Mouse (Mus musculus) adrenal gland, adult 2 months (tissue): ENCODE measurements around the gene Plekhm2. TPM values are rescaled to one million over a fixed set of nuclear protein-coding genes. Genes with fewer than 3 reads are reported as not detected.

Experiments used
- polyA plus RNA-seq: library from polyadenylated mRNA; depleted of rRNA; stranded (reverse); fragments of >200 nt; gene quantifications from 2 replicates; pipeline ENCODE4 v1.2.3, GENCODE M21; 2012; rRNA removed
- total RNA-seq, 2 experiments: library from RNA; stranded (reverse); gene quantifications; 2 replicates each; pipeline ENCODE4 v1.2.3; 2021

Gene Plekhm2
- total and polyA plus RNA-seq, 3 experiments, result 47.8 to 73.2 (median 63.4) TPM

Other genes with a start within 250 kb of the Plekhm2 start
- gene Clcnkb, start 248.9 kb downstream of the Plekhm2 start, total RNA-seq, result not detected
- gene Clcnkb, start 248.9 kb downstream of the Plekhm2 start, polyA plus RNA-seq, result not detected in 2 replicates
- gene Hspb7, start 244.1 kb downstream of the Plekhm2 start, total RNA-seq, result 1 to 10 TPM in 1 of 2 experiments, under 1 TPM in 1; 0.26 to 1.1 TPM
- 1.1 and 1.2 TPM in 2 replicates for gene Hspb7, start 244.1 kb downstream of the Plekhm2 start, polyA plus RNA-seq
- gene Srarp, start 228.8 kb downstream of the Plekhm2 start, total RNA-seq, result under 1 TPM; 0.32 to 0.55 TPM
- 0.22 TPM in 1 of 2 replicates, not detected in the other for gene Srarp, start 228.8 kb downstream of the Plekhm2 start, polyA plus RNA-seq
- 10 to 100 TPM; 15.8 to 18.7 TPM for gene Zbtb17, start 220.2 kb downstream of the Plekhm2 start, total RNA-seq
- 26.5 and 34.4 TPM in 2 replicates for gene Zbtb17, start 220.2 kb downstream of the Plekhm2 start, polyA plus RNA-seq
- gene Spen, start 126.3 kb downstream of the Plekhm2 start, total RNA-seq, result 10 to 100 TPM; 37.8 to 55.3 TPM
- gene Spen, start 126.3 kb downstream of the Plekhm2 start, polyA plus RNA-seq, result 63.9 and 76.4 TPM in 2 replicates
- 10 to 100 TPM in 1 of 2 experiments, 1 to 10 TPM in 1; 9.0 to 23.0 TPM for gene Fblim1, start 58.8 kb downstream of the Plekhm2 start, total RNA-seq
- 10.4 and 12.8 TPM in 2 replicates for gene Fblim1, start 58.8 kb downstream of the Plekhm2 start, polyA plus RNA-seq
- 1 to 10 TPM in 1 of 2 experiments, under 1 TPM in 1; 0.93 to 1.6 TPM for gene Tmem82, start 46.3 kb downstream of the Plekhm2 start, total RNA-seq
- 2.8 TPM in 2 replicates for gene Tmem82, start 46.3 kb downstream of the Plekhm2 start, polyA plus RNA-seq
- 10 to 100 TPM in 1 of 2 experiments, 1 to 10 TPM in 1; 9.2 to 14.2 TPM for gene Slc25a34, start 41.1 kb downstream of the Plekhm2 start, total RNA-seq
- gene Slc25a34, start 41.1 kb downstream of the Plekhm2 start, polyA plus RNA-seq, result 4.3 and 5.7 TPM in 2 replicates
- not detected for gene Rsc1a1, start 20.7 kb upstream of the Plekhm2 start, total RNA-seq
- 4.3 and 6.8 TPM in 2 replicates for gene Rsc1a1, start 20.7 kb upstream of the Plekhm2 start, polyA plus RNA-seq
- gene Ddi2, start 58.5 kb upstream of the Plekhm2 start, total RNA-seq, result 10 to 100 TPM; 38.5 to 78.4 TPM
- gene Ddi2, start 58.5 kb upstream of the Plekhm2 start, polyA plus RNA-seq, result 16.8 and 22.1 TPM in 2 replicates
- gene Agmat, start 81.8 kb upstream of the Plekhm2 start, total RNA-seq, result 10 to 100 TPM; 25.7 to 59.4 TPM
- gene Agmat, start 81.8 kb upstream of the Plekhm2 start, polyA plus RNA-seq, result 5.8 and 9.2 TPM in 2 replicates
- gene Dnajc16, start 126.0 kb upstream of the Plekhm2 start, total RNA-seq, result 10 to 100 TPM; 21.3 to 29.6 TPM
- gene Dnajc16, start 126.0 kb upstream of the Plekhm2 start, polyA plus RNA-seq, result 13.2 and 14.4 TPM in 2 replicates
- gene Casp9, start 128.7 kb upstream of the Plekhm2 start, total RNA-seq, result 10 to 100 TPM; 18.2 to 22.0 TPM
- 16.6 and 19.3 TPM in 2 replicates for gene Casp9, start 128.7 kb upstream of the Plekhm2 start, polyA plus RNA-seq
- gene Cela2a, start 161.3 kb upstream of the Plekhm2 start, total RNA-seq, result not detected
- gene Cela2a, start 161.3 kb upstream of the Plekhm2 start, polyA plus RNA-seq, result 0.25 and 0.59 TPM in 2 replicates
- gene Ctrc, start 181.5 kb upstream of the Plekhm2 start, total RNA-seq, result not detected
- gene Ctrc, start 181.5 kb upstream of the Plekhm2 start, polyA plus RNA-seq, result not detected in 2 replicates
- 10 to 100 TPM; 26.9 to 30.7 TPM for gene Efhd2, start 210.0 kb upstream of the Plekhm2 start, total RNA-seq
- gene Efhd2, start 210.0 kb upstream of the Plekhm2 start, polyA plus RNA-seq, result 61.4 and 62.8 TPM in 2 replicates